Mouse (Mus musculus): ENCODE data around the gene Focad. TPM values are rescaled to one million over a fixed set of nuclear protein-coding genes. Genes with fewer than 3 reads are reported as not detected.

The Focad gene
- total RNA-seq, 2 experiments from 2014 or later = 4.9 to 18.8 TPM

DNA sequence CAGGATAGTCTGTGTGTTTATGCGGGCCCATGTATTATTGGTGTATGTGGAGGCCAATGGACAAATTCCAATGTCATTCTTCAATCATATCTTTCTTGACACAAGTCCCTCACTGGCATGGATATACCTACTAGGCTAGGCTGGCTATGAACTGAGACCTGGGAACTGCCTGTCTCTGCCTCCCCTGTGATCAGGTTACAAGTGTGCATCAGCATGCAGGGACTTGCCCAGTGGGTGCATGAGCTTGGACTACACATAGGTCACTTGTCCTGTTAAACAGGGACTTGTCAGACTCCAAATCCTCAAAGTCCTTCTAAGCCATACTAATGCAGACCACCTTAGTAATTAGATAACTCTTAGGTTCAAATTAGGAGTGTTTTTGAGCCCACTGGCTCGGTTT, 184.1 kb downstream of the Focad start:
- ATAC-seq (replicated peaks; ENCODE audit: low FRiP score, poor library complexity, severe bottlenecking) = no peak

DNA sequence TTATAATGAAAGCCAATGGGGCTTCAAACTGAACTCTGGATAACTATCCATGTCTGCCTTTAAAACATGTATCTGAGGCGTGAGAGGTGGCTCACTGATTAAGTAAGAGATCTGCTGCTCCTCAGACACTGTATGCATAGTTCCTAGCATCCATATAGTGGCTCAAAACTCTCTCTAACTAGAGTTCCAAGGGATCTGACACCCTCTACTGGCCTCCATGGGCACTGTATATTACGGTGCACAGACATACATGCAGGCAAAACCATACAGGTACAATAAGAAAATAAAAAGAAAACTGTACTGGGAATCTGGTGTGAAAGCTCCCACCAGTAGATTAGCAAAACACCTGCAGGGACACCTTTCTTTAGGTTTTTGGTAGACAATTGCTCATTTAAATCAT, 186.1 kb downstream of the Focad start:
- ATAC-seq (replicated peaks; ENCODE audit: low FRiP score, poor library complexity, severe bottlenecking) = no peak

DNA sequence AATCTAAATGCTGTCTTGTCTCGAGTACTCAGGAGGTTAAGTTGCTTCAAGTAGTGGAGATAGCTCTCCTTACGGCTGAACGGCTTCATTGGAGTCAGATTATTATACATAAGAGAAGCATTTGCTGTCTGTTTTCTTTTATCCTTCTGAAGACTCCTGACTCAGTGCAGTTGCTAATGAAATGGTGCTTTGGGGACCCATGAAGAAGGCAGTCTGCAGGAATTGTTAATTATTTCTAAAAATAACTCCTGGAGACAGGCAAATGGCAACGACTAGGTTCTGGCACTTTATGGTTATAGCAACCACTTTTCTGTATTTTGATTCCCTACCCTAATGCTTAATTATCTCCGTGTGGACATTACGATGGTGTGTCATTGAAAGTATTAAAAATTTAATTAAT, 201.1 kb downstream of the Focad start:
- ATAC-seq (replicated peaks; ENCODE audit: low FRiP score, poor library complexity, severe bottlenecking) = no peak

DNA sequence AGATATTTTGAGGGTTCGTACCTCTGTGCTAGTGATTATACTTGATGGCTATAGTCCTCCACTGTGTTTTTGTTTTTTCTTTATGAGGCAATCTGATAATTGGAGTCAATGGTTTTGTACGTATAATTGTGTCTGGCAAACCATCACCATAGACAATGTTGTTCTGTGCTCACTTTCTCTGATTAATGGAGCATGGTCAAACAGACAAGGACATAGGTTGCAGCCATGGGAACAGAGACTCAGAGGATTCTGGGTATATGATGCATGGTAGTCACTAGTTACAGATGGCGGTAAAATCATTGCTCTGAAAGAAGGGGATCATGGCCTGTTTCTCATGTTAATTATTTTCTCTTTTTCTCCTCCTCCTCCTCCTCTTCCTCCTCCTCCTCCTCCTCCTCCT, 205.1 kb downstream of the Focad start:
- no peak for ATAC-seq (replicated peaks; ENCODE audit: low FRiP score, poor library complexity, severe bottlenecking)

DNA sequence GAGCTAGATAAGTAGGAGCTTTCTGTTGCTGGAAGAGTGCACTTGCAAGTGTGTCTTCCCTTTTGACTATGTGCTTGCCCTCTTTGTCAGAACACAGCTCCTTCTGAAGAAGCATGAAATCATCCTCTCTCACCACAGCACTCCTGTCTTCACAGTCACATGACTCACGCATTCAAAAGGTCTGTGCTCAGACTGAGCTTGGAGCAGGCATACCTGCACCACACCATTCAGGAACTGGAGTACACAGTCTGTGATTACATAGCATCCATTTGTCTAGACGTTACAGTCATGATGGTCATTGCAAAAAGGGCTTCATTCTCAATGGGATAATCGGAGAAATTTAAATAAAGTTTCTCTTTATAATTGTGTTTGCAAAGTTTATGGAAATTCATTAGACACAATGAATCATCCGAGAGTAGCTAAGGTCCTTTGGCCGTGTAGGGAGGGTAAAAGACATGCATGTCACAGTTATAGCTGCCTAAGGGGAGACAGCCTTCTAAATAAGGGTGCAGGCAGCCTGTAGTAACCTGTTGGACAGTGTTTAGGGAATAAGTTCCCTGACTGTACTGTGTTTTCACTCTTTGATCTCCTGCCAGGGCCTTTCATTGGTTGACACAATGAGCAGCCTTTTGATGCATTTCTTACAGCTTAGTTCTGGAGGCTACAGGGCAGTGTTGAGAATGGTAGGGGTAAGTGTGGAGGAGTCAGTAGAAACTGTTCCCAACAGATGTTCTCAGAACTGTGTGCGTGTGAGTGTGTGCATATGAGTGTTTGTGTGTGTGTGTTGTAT, 206.6 kb downstream of the Focad start:
- ATAC-seq (replicated peaks; ENCODE audit: low FRiP score, poor library complexity, severe bottlenecking) = no peak

DNA sequence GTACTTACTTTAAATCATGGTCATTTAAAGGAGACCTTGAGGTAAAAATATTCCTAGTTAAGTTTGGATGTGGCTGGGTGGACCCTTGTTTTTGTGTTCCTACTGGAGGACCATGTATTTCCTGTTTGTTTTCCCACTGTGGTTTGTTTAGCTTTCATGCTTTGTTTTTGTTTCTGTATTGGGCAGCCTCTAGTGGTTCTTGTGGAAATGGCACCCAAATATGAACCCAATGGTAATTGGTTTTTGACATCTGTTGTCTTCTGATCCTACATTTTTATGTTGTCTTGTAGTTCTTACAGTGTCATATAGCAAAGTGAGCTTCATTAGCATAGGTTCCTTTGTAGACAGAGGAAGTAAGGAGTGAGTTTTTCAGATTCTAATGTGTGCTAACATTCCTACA, 207.9 kb downstream of the Focad start:
- no peak for ATAC-seq (replicated peaks; ENCODE audit: low FRiP score, poor library complexity, severe bottlenecking)

DNA sequence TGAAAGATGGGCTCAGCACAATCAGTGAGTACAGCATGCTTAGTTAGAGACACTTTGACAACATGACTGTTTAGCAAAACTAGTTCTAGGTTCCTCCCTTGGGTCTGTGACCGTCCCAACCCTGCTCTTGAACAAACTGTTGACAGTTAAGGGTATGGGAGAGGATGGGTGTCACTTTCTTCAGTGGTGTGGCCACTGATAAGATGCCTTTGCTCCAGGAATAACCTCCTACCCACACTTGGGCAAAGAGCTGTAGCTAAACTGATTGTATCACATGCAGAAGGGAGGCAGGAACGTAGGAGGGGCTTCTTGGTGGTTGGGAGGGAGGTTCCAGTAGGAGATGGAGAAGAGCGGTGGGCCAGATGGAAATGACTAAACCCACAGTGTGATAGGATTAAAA, 213.3 kb downstream of the Focad start:
- ATAC-seq (replicated peaks; ENCODE audit: low FRiP score, poor library complexity, severe bottlenecking) = peak; percentile 75

DNA sequence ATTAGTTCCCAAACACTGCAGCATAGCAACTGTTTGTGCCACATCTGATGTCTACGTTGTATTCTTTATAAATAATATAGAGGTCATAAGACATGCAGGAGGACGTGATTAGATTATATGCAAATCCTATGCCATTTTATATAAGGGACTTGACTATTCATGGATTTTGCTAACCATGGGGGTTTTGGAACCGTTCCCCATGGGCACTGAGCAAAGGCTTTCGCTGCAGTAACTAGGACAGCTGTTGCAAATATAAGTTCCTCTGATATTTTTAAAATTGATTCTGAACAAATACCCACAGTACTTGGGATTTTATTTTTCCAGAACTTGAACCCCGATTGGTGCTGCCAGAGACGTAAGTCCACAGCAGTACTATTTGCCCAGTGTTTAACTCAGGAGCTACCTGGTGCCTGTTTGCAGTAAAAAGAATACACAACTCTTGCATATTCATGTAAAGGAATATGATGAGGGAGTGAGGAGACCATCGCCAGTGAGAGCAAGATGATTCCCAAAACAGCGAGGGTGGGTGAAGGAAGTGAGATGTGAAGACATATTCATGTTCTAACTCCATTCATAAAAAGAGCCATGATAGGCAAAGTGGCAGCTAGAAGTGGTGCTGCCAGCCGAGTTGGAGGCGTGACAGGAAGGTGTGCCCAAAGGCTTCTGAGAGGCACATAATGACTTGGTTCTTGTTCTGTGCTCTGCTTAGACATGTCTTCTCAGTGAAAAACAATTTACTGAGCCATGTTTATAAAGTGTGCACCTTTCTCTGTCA, 214.1 kb downstream of the Focad start:
- ATAC-seq (replicated peaks; ENCODE audit: low FRiP score, poor library complexity, severe bottlenecking) = no peak

DNA sequence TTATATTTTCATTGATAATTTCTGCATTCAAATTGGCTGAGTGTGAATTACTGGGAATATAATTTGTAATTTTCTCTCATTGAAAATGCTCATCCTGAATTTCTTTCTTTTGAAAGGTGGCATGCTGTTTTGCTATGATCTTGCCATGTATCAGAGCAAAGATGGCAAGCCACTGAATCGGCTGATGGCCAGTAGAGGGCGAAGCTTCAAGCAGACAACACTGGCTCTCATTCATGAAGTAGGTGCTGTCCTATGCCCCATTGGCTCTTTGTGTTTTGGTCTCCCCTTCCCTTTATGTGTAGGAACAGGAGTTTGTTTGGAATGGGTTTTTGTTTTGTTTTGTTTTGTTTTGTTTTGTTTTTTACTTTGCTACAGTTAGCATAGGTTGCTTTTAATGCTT, 215.2 kb downstream of the Focad start:
- no peak for ATAC-seq (replicated peaks; ENCODE audit: low FRiP score, poor library complexity, severe bottlenecking)

DNA sequence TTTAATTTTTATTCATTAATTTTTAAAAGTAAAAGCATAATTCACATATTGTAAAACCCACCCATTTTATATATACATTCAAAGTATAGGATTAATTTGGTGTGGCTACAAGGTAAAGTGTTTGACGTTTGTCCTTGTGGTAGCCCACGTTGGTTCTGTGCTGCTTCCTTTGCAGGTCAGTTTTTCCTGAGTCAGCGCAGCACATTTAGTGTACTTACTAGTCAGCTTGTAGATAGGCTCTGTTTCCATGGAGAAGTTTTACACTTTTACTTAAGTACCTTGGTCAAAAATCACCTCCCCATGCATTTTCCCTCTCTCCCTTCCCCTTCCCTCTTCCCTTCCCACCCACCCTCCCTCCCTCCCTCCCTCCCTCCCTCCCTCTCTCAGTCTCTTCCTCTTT, 220.5 kb downstream of the Focad start:
- no peak for ATAC-seq (replicated peaks; ENCODE audit: low FRiP score, poor library complexity, severe bottlenecking)

DNA sequence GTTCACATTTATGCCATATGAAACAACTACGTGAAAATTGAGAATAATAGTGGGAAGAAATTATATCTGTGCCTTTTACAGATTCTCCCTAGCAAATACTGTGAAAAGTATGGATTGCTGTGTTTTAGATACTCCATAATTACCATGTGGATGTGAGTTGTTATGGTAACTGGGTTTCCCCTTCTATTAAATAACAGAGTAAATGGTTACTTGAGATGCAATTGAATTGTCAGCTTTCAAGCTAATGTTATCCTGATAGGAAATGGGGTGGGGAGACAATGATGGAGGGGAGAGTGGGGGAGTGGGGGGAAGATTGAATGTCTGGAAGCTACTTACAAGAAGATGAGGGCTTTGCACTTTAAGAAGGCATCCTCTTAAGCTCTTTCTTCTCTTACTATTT, 225.6 kb downstream of the Focad start:
- ATAC-seq (replicated peaks; ENCODE audit: low FRiP score, poor library complexity, severe bottlenecking) = no peak

DNA sequence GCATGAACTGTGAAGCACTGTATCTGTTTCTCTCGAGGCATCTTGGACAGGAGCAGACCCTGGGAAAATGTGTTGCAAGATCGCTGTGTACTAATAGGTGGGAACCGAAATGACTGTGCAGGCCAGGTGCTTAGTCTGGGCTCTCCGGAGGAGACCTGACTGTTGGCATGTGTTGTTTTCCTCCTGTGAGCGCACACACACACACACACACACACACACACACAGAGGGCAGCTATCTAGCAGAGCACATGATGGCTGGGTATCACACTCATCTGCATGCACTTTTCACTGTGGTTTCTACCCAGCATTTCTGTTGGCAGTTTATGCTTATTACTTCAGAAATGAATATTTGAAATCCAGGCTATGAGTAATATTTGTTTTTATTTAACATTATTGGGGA, 231.0 kb downstream of the Focad start:
- ATAC-seq (replicated peaks; ENCODE audit: low FRiP score, poor library complexity, severe bottlenecking) = no peak

DNA sequence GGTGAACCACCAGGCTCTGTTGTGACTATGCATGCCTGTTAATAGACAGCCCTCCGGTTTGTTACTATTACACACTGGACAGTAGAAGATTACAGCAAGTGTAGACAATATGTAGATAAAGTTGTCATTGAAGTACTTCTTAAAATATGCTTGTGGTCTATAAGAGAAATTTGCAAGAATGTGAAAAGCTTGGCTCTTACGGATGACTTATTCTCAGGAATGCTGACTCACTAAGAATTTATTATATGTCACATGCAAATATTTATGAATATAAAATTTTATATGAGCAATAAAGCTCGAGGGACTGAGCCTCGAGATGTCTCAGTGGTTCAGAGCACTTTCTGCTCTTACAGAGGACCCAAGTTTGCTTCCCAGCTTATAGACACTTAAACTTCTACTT, 240.1 kb downstream of the Focad start:
- no peak for ATAC-seq (replicated peaks; ENCODE audit: low FRiP score, poor library complexity, severe bottlenecking)

DNA sequence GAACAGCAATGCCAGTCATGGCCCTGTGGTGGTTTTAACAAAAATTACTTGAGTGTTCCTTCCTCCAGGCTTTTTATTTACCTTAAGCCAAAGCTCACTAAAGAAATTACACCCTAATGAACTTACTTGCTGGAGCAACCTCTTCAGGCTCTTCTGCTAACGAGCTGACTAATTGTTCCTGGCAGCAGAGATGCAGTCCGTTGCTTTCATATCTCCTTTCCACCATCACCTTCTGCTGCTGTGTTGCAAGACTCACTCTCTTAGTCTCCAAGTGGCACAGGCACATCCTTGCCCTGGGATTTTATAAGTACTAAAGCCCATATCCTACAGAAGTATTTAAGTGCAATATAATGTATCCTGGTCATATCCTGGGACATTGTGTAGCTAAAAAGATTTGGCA, 242.3 kb downstream of the Focad start:
- peak; percentile 72 for ATAC-seq (replicated peaks; ENCODE audit: low FRiP score, poor library complexity, severe bottlenecking)

DNA sequence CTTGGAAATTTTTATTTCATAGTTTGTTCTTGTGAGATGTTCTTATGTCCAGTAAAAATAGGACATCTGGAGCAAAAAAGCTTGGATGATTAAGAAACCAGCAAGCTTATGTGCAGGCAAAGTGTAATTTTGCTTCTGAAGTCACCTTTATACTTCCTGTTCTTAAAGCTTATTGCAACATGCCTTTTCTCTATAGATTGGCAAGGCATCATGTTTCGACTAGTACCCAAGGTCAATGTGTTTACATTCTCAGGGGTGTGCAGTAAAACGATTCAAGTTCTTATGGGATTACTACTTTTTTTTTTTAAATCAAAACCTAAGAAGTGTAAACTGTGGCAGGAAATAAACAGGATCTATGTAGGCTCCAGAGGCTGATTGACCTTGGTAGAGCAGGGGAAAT, 242.9 kb downstream of the Focad start:
- no peak for ATAC-seq (replicated peaks; ENCODE audit: low FRiP score, poor library complexity, severe bottlenecking)

DNA sequence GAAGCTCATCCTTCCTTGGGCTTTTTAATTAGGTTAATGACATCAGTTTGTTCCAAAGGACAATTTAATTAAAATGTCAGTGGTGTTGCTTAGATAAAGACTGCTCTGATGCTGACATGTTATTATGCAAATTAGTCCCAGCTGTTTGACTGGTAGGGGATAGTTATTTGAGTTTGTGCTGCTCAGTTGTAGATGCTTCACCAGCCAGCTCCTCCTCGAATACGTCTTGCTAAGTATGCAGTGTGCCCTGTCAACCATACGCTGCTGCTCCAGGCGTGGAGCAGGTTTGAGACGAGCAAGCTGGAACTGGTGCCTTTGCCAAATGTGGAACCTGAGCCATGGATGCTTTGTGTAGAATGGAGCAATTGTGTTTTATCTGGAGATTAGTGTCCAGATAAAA, 243.7 kb downstream of the Focad start:
- no peak for ATAC-seq (replicated peaks; ENCODE audit: low FRiP score, poor library complexity, severe bottlenecking)

DNA sequence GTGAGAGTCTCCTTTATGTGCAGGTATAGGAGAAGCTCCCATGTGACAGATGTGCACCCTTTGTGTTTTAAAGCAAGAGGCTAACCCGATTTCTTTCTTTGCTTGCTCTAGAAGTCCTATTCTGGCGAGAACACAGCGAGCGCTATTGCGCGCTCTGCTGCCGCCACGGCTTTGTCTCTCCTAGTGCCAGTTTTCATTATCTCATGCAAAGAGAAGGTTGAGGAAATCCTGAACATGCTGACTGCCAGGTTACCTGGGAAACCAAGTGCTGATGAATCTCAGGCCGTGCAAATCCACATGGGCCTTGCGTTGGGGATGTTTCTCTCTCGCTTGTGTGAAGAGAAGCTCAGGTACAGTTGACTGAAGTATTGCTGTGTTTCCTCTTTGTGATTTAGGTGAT, 250.0 kb downstream of the Focad start:
- ATAC-seq (replicated peaks; ENCODE audit: low FRiP score, poor library complexity, severe bottlenecking) = no peak

DNA sequence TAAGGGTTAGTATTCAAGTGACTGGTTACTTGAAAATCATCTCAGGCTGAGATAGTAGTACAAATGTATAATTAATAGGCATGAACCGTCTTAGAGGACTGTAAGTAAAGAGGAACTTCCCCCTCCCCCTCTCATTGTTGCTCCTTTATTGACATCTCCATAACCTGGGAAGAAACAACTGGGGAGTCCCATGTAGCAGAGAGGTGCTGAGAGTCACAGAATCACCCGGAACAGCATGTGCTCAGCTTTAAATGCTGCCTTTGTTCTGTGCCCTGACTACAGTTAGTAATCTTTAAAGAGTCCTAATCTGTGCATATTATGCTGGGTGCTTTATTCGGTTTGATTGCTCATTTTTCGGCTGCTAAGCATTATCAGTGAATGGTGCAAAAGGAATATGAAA, 250.6 kb downstream of the Focad start:
- no peak for ATAC-seq (replicated peaks; ENCODE audit: low FRiP score, poor library complexity, severe bottlenecking)

DNA sequence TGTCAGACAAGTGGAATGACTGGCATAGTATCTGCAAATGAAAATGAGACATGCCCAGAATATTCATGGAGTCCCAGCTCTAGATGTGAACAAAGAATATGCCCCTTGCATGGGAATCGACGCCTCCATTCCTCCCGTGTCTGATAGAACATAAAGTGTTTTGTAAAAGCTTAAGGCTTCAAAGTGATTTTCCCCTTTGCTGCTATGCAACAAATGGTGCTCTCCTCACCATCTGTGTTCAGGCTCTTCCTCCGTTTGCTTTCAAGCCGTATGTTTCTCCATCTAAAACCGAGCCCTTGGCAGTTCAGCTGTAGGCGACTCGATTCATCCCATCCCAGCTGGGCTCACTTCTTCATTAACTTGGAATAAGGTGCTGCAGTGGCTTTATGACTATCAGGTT, 251.5 kb downstream of the Focad start:
- no peak for ATAC-seq (replicated peaks; ENCODE audit: low FRiP score, poor library complexity, severe bottlenecking)

DNA sequence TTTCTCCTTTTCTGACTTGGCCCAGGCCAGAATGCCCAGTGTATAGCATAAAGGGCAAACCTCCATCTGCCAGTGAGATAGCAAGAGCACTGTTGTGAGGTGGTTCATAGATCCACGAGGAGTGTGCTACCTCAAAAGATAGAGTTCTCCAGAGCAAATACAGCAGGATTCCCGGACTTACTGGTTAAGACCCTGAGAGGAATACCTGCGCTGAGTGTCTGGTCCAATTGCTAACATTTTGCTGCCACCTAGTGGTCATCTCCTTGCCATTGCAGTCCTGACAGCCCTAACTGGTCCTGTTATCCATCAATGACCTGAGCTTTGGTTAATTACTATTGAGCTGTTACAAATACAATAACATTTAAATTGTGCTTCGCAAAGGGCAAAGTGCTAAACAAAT, 256.5 kb downstream of the Focad start:
- ATAC-seq (replicated peaks; ENCODE audit: low FRiP score, poor library complexity, severe bottlenecking) = peak; percentile 89

DNA sequence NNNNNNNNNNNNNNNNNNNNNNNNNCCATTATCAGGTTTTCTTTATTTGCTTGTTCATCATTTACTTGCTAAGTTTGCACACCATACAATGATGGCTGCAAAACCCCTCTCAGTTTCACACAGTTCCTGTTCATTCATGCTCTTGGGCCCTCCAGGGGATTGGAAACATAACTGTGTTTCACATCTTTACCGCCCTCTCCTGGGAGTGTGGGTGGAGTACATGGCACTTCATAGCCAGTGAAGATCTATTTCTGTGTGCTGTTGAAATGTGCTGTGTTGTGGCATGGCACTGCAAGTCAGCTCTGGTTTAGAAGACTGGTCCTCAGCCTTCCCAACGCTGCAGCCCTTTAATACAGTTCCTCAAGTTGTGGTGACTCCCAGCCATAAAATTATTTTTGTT, 262.2 kb downstream of the Focad start:
- no peak for ATAC-seq (replicated peaks; ENCODE audit: low FRiP score, poor library complexity, severe bottlenecking)

DNA sequence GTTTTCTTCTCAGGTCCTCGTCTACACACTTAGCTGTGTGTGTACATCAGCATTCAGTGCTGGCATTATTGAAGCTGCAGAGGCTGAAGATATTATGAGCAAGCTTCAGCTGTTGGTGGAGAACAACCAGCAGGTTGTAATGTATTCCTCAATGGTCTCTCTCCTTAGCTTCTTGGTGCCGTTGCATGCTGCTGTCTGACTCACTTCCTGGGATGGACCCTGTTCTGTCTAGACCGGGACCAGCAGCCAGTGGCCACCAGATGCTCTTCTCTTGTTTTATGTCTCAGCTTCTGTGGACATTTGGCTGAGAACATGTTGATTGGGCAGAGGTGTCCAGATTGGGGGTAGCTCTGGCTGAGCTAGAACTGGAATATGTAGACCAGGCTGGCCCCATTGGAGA, 263.0 kb downstream of the Focad start:
- no peak for ATAC-seq (replicated peaks; ENCODE audit: low FRiP score, poor library complexity, severe bottlenecking)
